Mouse (Mus musculus): Measurements from ENCODE around the gene Nfatc2.

DNA sequence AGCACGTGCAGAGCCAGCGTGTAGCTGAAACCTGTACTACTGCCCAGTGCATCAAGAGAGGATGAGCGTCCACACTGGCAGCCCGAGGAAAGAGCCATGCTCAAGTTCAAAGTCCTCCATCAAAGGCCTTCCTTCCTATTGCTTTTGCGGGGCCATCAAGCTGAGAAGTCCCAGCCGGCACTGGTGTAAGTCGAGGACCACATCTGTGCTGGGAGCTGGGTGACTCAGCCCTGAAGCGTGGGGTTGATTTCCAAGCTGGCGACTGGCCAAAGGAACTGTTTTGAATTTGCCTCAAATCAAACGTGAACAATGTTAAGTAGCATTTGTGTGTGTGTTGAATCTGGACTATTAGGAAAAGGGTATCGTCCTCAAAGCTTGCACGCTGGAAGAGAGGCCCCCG is 57.4 kb downstream of the Nfatc2 start:
- TF ChIP-seq CTCF (IDR thresholded peaks at IDR 0.05; ENCODE audit: borderline replicate concordance, extremely low read depth, insufficient read depth, insufficient read length) = no peak
- TF ChIP-seq POLR2A (IDR thresholded peaks at IDR 0.05; ENCODE audit: borderline replicate concordance, extremely low read depth, insufficient read depth, insufficient read length, poor library complexity, severe bottlenecking) = no peak
